Mouse (Mus musculus): ENCODE data around the gene Lrrc72. TPM values are rescaled to one million over a fixed set of nuclear protein-coding genes. Genes with fewer than 3 reads are reported as not detected.

Lrrc72 gene
- total RNA-seq (2014; fragmentation: Nextera tagmentation) (not detected in 2 replicates), total RNA-seq (2017) (0.35 TPM in 1 of 2 replicates, not detected in the other), polyA plus RNA-seq (2012) (not detected in 2 replicates)

DNA sequence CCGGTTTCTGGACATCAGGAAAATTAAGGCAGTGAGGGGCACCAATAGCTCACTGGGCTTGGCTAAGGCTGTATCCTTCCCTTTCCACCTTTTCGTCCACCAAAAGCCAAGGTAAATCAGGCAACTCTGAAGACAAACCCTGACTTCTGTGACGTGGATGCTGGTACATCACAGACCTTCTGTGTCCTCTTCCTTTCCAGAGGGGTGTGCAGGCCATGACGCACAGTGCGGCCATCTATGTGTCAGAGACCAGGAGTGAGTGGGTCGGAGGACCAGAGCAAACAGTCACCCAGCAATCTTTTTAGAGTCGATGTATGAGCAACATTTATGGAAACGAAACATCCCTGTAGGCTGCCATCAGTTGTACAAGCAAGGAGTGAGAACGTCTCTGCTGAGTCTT is at the start of gene Lrrc72:
Gene Lrrc72 (minus strand): TSS at position 101 of the 400 bp plus-strand sequence.
- Histone ChIP-seq H3K36me3 (replicated peaks) (no peaks in the 10 kb centered on the region), H3K4me1 (ENCODE audit: insufficient read depth, low read depth, low read length) (no peaks in the 10 kb centered on the region), H3K27me3 (ENCODE audit: insufficient read depth, low read length) (0 out of 2 replicates have a peak, but pooled peaks cover 2% of the 10 kb centered on the region), H3K4me3 (ENCODE audit: low read depth, low read length) (no peak within 1 kb of the TSS), H3K9me3 (replicated peaks) (no peaks in the 10 kb centered on the region)
- TF ChIP-seq GATA1 (IDR thresholded peaks at IDR 0.05; ENCODE audit: borderline replicate concordance, low read length), result no peak
- TF ChIP-seq GATA2 (IDR thresholded peaks at IDR 0.05; ENCODE audit: borderline replicate concordance, low read depth, low read length), result no peak
- no peak for TF ChIP-seq TAL1 (conservative IDR thresholded peaks at IDR 0.05; ENCODE audit: low read depth, low read length)
- no peak for TF ChIP-seq POLR2AphosphoS5 (IDR thresholded peaks at IDR 0.05; ENCODE audit: insufficient replicate concordance, low read depth, low read length)
- no peak for TF ChIP-seq CTCF (IDR thresholded peaks at IDR 0.05; ENCODE audit: low read depth, low read length)
- DNase-seq (ENCODE audit: low spot score), result no peak
- ATAC-seq (ENCODE audit: extremely low read depth, insufficient number of reproducible peaks, low FRiP score, poor library complexity, severe bottlenecking), result no peak

DNA sequence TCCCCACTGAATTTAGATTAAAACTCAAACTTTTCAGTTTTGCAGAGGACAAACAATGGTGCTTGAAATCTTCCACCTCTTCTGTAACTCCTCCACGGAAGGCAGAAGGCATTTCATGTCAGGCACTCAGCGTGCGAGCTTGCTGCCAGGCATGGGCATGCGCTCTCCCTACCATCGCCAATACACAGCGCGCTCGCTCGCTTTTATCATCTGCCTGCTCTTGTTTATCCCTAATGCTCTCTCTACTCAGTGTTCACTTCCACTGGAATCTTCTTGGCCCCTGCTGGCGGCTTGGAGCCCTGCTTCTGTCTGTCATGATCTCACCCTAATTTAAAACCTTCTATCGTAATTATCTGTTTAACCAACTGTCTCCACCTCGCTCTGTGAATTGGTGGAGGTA is 49.1 kb upstream of the Lrrc72 start:
- no peak overlapping the region for H3K4me3 ChIP-seq (ENCODE audit: low read depth, low read length)

DNA sequence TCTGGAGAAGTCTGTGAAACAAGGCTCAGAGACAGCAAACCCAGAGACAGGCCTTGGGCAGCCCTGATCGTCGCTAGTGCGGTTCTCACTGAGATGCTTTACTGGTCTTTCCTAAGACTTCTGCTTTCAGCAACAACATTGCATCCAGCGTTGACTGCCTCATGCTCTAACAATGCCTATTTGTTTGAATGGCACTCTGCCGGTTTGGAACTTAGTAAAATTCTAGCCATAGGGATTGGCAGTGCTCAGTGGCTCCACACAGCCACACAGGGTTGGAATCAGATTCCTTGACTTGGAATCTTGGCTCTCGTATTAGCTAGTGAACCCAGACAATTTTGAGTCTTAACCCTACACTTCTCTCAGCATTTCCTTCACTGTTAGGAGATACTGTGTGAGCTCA is 38.1 kb upstream of the Lrrc72 start:
- no peak for TF ChIP-seq CTCF (IDR thresholded peaks at IDR 0.05; ENCODE audit: low read depth, low read length)
- Histone ChIP-seq H3K4me1 (ENCODE audit: insufficient read depth, low read depth, low read length) (no peaks in the 10 kb centered on the region), H3K9me3 (replicated peaks) (0 out of 2 replicates have a peak, but pooled peaks cover 2% of the 10 kb centered on the region), H3K4me3 (ENCODE audit: low read depth, low read length) (no peak overlapping the region), H3K36me3 (replicated peaks) (no peaks in the 10 kb centered on the region), H3K27me3 (ENCODE audit: insufficient read depth, low read length) (peaks cover 3% of the 10 kb centered on the region; the same call in 1 of the 2 replicates)
- ATAC-seq (ENCODE audit: extremely low read depth, insufficient number of reproducible peaks, low FRiP score, poor library complexity, severe bottlenecking), result no peak
- DNase-seq (ENCODE audit: low spot score), result no peak

More for the DNA sequence above, 49.1 kb upstream of the Lrrc72 start:
- no peak for ATAC-seq (ENCODE audit: extremely low read depth, insufficient number of reproducible peaks, low FRiP score, poor library complexity, severe bottlenecking)
- DNase-seq (ENCODE audit: low spot score), result no peak
- no peaks in the 10 kb centered on the region for H3K4me1 ChIP-seq (ENCODE audit: insufficient read depth, low read depth, low read length)
- TF ChIP-seq GATA1 (IDR thresholded peaks at IDR 0.05; ENCODE audit: borderline replicate concordance, low read length), result no peak
- TF ChIP-seq POLR2AphosphoS5 (IDR thresholded peaks at IDR 0.05; ENCODE audit: insufficient replicate concordance, low read depth, low read length), result no peak
- no peak for TF ChIP-seq GATA2 (IDR thresholded peaks at IDR 0.05; ENCODE audit: borderline replicate concordance, low read depth, low read length)
- TF ChIP-seq TAL1 (conservative IDR thresholded peaks at IDR 0.05; ENCODE audit: low read depth, low read length), result no peak
- TF ChIP-seq CTCF (IDR thresholded peaks at IDR 0.05; ENCODE audit: low read depth, low read length), result no peak
- H3K36me3 ChIP-seq (replicated peaks), result no peaks in the 10 kb centered on the region
- H3K27me3 ChIP-seq (ENCODE audit: insufficient read depth, low read length), result no peaks in the 10 kb centered on the region; the same call in 1 of the 2 replicates
- 0 out of 2 replicates have a peak, but pooled peaks cover 2% of the 10 kb centered on the region for H3K9me3 ChIP-seq (replicated peaks)

DNA sequence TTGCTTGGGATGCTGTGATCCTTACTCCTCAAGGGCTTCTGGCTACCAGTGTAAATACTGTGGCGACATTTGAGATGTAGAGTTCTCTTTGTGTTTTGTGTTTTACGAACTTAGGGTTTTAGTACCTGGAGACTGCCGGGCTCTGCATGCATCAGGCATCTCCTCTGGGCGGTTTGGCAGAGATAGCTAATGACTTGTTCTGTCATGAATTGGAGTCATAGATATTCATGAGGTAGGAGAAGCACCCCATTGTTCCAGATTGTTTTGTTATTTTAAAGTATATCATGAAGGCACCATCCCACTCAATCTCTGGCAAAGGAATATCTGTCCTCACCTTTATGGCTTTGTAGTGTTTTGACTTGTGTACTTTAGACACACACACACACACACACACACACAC is 37.3 kb upstream of the Lrrc72 start:
- no peak for ATAC-seq (ENCODE audit: extremely low read depth, insufficient number of reproducible peaks, low FRiP score, poor library complexity, severe bottlenecking)

DNA sequence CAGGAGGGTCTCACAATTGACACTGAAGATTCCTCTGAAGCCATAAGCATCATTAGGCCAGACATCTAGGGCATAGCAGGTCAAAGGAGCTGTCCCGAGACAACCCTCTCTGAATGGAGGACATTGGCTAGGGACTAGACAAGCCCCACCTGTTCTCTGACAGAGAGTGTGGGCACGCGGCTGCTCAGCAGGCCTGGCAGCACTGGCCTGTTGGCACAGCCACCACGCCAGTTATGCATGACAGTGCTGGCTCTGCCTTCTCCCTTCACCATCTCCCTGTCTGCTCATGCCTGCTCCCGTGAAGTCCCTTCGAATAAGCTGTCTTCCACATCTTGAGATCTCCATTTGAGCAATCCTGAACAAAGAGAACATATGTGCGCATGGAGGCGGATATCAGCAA is 36.4 kb upstream of the Lrrc72 start:
- H3K27me3 ChIP-seq (ENCODE audit: insufficient read depth, low read length), result peaks cover 3% of the 10 kb centered on the region; the same call in 1 of the 2 replicates
- no peaks in the 10 kb centered on the region for H3K4me1 ChIP-seq (ENCODE audit: insufficient read depth, low read depth, low read length)
- H3K9me3 ChIP-seq (replicated peaks), result 0 out of 2 replicates have a peak, but pooled peaks cover 2% of the 10 kb centered on the region
- no peak for ATAC-seq (ENCODE audit: extremely low read depth, insufficient number of reproducible peaks, low FRiP score, poor library complexity, severe bottlenecking)
- H3K36me3 ChIP-seq (replicated peaks), result no peaks in the 10 kb centered on the region
- TF ChIP-seq CTCF (IDR thresholded peaks at IDR 0.05; ENCODE audit: low read depth, low read length), result no peak
- no peak for TF ChIP-seq TAL1 (conservative IDR thresholded peaks at IDR 0.05; ENCODE audit: low read depth, low read length)
- TF ChIP-seq GATA1 (IDR thresholded peaks at IDR 0.05; ENCODE audit: borderline replicate concordance, low read length), result no peak
- TF ChIP-seq POLR2AphosphoS5 (IDR thresholded peaks at IDR 0.05; ENCODE audit: insufficient replicate concordance, low read depth, low read length), result no peak
- no peak for TF ChIP-seq GATA2 (IDR thresholded peaks at IDR 0.05; ENCODE audit: borderline replicate concordance, low read depth, low read length)
- no peak overlapping the region for H3K4me3 ChIP-seq (ENCODE audit: low read depth, low read length)
- no peak for DNase-seq (ENCODE audit: low spot score)

More for the DNA sequence above, 37.3 kb upstream of the Lrrc72 start:
- 0 out of 2 replicates have a peak, but pooled peaks cover 2% of the 10 kb centered on the region for H3K9me3 ChIP-seq (replicated peaks)
- peaks cover 3% of the 10 kb centered on the region; the same call in 1 of the 2 replicates for H3K27me3 ChIP-seq (ENCODE audit: insufficient read depth, low read length)
- H3K4me3 ChIP-seq (ENCODE audit: low read depth, low read length), result no peak overlapping the region
- H3K36me3 ChIP-seq (replicated peaks), result no peaks in the 10 kb centered on the region
- TF ChIP-seq GATA1 (IDR thresholded peaks at IDR 0.05; ENCODE audit: borderline replicate concordance, low read length) (no peak), GATA2 (IDR thresholded peaks at IDR 0.05; ENCODE audit: borderline replicate concordance, low read depth, low read length) (no peak)
- DNase-seq (ENCODE audit: low spot score), result no peak
- no peaks in the 10 kb centered on the region for H3K4me1 ChIP-seq (ENCODE audit: insufficient read depth, low read depth, low read length)

DNA sequence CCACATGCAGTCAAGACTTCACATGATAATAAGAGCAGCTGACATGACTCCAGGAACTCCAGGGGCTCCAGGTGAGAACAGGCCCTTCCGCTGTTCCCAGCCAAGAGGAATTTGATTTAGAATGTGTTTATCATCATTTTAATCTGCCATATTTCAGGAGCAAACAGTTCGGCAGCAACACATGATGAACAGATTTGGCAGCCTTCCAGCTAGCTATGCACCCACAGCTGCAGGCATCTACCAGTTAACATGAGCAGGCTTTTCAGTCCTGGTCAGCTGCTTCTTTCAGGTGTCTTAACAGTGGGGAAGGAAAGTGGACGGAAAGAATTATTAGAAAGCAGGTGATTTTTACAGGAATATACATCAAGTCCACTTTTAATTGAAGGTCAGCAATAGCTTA is 21.6 kb upstream of the Lrrc72 start:
- H3K27me3 ChIP-seq (ENCODE audit: insufficient read depth, low read length), result no peaks in the 10 kb centered on the region
- no peaks in the 10 kb centered on the region for H3K4me1 ChIP-seq (ENCODE audit: insufficient read depth, low read depth, low read length)
- ATAC-seq (ENCODE audit: extremely low read depth, insufficient number of reproducible peaks, low FRiP score, poor library complexity, severe bottlenecking) (no peak), DNase-seq (ENCODE audit: low spot score) (no peak)
- no peaks in the 10 kb centered on the region for H3K36me3 ChIP-seq (replicated peaks)
- no peak overlapping the region for H3K4me3 ChIP-seq (ENCODE audit: low read depth, low read length)
- H3K9me3 ChIP-seq (replicated peaks), result peaks cover 2% of the 10 kb centered on the region; the same call in 1 of the 2 replicates
- TF ChIP-seq TAL1 (conservative IDR thresholded peaks at IDR 0.05; ENCODE audit: low read depth, low read length) (no peak), GATA1 (IDR thresholded peaks at IDR 0.05; ENCODE audit: borderline replicate concordance, low read length) (no peak), GATA2 (IDR thresholded peaks at IDR 0.05; ENCODE audit: borderline replicate concordance, low read depth, low read length) (no peak), POLR2AphosphoS5 (IDR thresholded peaks at IDR 0.05; ENCODE audit: insufficient replicate concordance, low read depth, low read length) (no peak)

All from G1E (cell line).